Mouse (Mus musculus): ENCODE data around the gene Scube1. TPM values are rescaled to one million over a fixed set of nuclear protein-coding genes. Genes with fewer than 3 reads are reported as not detected.

The Scube1 gene
- total RNA-seq, 2 experiments from 2014 or later, result 72.2 to 74.2 TPM

- H3K4me3 ChIP-seq, result no peak overlapping the region
- H3K27ac ChIP-seq, result no peak overlapping the region
- no peak for DNase-seq (ENCODE audit: extremely low spot score in 1 of 2, low spot score in 2 of 2)
- TF ChIP-seq CTCF (IDR thresholded peaks at IDR 0.05), result no peak
- intact Hi-C loops (cut with DNase I), result no loop called here
Measured at GRCm38 (mm10) chr15:83706528-83707199, 18.2 kb downstream of the Scube1 start.

GRCm38 (mm10) chr15:83700593-83700923, 24.3 kb downstream of the Scube1 start:
- Histone ChIP-seq H3K27ac (no peak overlapping the region), H3K4me3 (no peak overlapping the region)
- intact Hi-C loops (cut with DNase I), result no loop called here
- no peak for TF ChIP-seq CTCF (IDR thresholded peaks at IDR 0.05)
- DNase-seq (ENCODE audit: extremely low spot score in 1 of 2, low spot score in 2 of 2), result no peak

- no peak overlapping the region for H3K4me3 ChIP-seq
- DNase-seq (ENCODE audit: extremely low spot score in 1 of 2, low spot score in 2 of 2), result no peak
- no peak overlapping the region for H3K27ac ChIP-seq
- TF ChIP-seq CTCF (IDR thresholded peaks at IDR 0.05), result no peak
- intact Hi-C loops (cut with DNase I), result no loop called here
Measured at GRCm38 (mm10) chr15:83699834-83700592, 24.8 kb downstream of the Scube1 start.

- no peak for DNase-seq (ENCODE audit: extremely low spot score in 1 of 2, low spot score in 2 of 2)
- H3K4me3 ChIP-seq, result no peak overlapping the region
- H3K27ac ChIP-seq, result no peak overlapping the region
- TF ChIP-seq CTCF (IDR thresholded peaks at IDR 0.05), result no peak
- intact Hi-C loops (cut with DNase I), result no loop called here
Measured at GRCm38 (mm10) chr15:83699132-83699833, 25.5 kb downstream of the Scube1 start.

GRCm38 (mm10) chr15:83696681-83697381, 28.0 kb downstream of the Scube1 start:
- TF ChIP-seq CTCF (IDR thresholded peaks at IDR 0.05), result no peak
- Histone ChIP-seq H3K27ac (no peak overlapping the region), H3K4me3 (no peak overlapping the region)
- no peak for DNase-seq (ENCODE audit: extremely low spot score in 1 of 2, low spot score in 2 of 2)
- intact Hi-C loops (cut with DNase I), result no loop called here

- no peak for TF ChIP-seq CTCF (IDR thresholded peaks at IDR 0.05)
- Histone ChIP-seq H3K27ac (no peak overlapping the region), H3K4me3 (no peak overlapping the region)
- intact Hi-C loops (cut with DNase I), result no loop called here
- DNase-seq (ENCODE audit: extremely low spot score in 1 of 2, low spot score in 2 of 2), result no peak
Measured at GRCm38 (mm10) chr15:83695159-83695558, 29.7 kb downstream of the Scube1 start.

- H3K27ac ChIP-seq, result no peak overlapping the region
- TF ChIP-seq CTCF (IDR thresholded peaks at IDR 0.05), result no peak
- no peak for DNase-seq (ENCODE audit: extremely low spot score in 1 of 2, low spot score in 2 of 2)
- intact Hi-C loops (cut with DNase I), result no loop called here
- no peak overlapping the region for H3K4me3 ChIP-seq
Measured at GRCm38 (mm10) chr15:83691901-83692361, 32.9 kb downstream of the Scube1 start.

- TF ChIP-seq CTCF (IDR thresholded peaks at IDR 0.05), result no peak
- Histone ChIP-seq H3K4me3 (no peak overlapping the region), H3K27ac (no peak overlapping the region)
- intact Hi-C loops (cut with DNase I), result no loop called here
- DNase-seq (ENCODE audit: extremely low spot score in 1 of 2, low spot score in 2 of 2), result no peak
Measured at GRCm38 (mm10) chr15:83689946-83690345, 34.9 kb downstream of the Scube1 start.

- DNase-seq (ENCODE audit: extremely low spot score in 1 of 2, low spot score in 2 of 2), result no peak
- TF ChIP-seq CTCF (IDR thresholded peaks at IDR 0.05), result no peak
- intact Hi-C loops (cut with DNase I), result no loop called here
- no peak overlapping the region for H3K4me3 ChIP-seq
- no peak overlapping the region for H3K27ac ChIP-seq
Measured at GRCm38 (mm10) chr15:83686601-83687000, 38.2 kb downstream of the Scube1 start.

GRCm38 (mm10) chr15:83685950-83686349, 38.9 kb downstream of the Scube1 start:
- Histone ChIP-seq H3K4me3 (no peak overlapping the region), H3K27ac (no peak overlapping the region)
- no peak for TF ChIP-seq CTCF (IDR thresholded peaks at IDR 0.05)
- intact Hi-C loops (cut with DNase I), result no loop called here
- DNase-seq (ENCODE audit: extremely low spot score in 1 of 2, low spot score in 2 of 2), result no peak

GRCm38 (mm10) chr15:83683051-83683561, 41.7 kb downstream of the Scube1 start:
- H3K4me3 ChIP-seq, result no peak overlapping the region
- no peak for DNase-seq (ENCODE audit: extremely low spot score in 1 of 2, low spot score in 2 of 2)
- intact Hi-C loops (cut with DNase I), result no loop called here
- no peak overlapping the region for H3K27ac ChIP-seq
- TF ChIP-seq CTCF (IDR thresholded peaks at IDR 0.05), result no peak
